Mouse (Mus musculus) ES-E14 (cell line): Measurements from ENCODE around the gene Tmem266. TPM values are rescaled to one million over a fixed set of nuclear protein-coding genes. Genes with fewer than 3 reads are reported as not detected.

Source experiments
- DNase-seq: peaks from one replicate; pipeline ENCODE4 v3.0.0-alpha.2; 2013; ENCODE audit warnings: low read depth, low spot score
- H3K27ac ChIP-seq: 2 replicates; pipeline ENCODE4 v1.5.1; 2012; ENCODE audit warnings: low read depth, mild to moderate bottlenecking, low read length, moderate library complexity, mixed read lengths; ENCODE audit not compliant: poor library complexity, insufficient read depth, severe bottlenecking
- H3K36me3 ChIP-seq: 2 replicates; pipeline ENCODE4 v1.6.1; 2012; ENCODE audit warnings: mild to moderate bottlenecking, low read length, moderate library complexity, mixed read lengths; ENCODE audit not compliant: control insufficient read depth, poor library complexity, insufficient read depth, severe bottlenecking
- H3K4me1 ChIP-seq, 2 experiments: fragments of 150-350 bp in 1 of 2; sonication (generic) in 1 of 2; 2 replicates each; pipeline ENCODE4 v1.6.1; 2012; ENCODE audit warnings: low read length in 2 of 2, mild to moderate bottlenecking in 1 of 2, mixed read lengths in 1 of 2; ENCODE audit not compliant: control insufficient read depth in 2 of 2, insufficient read depth in 2 of 2, poor library complexity in 1 of 2
- H3K4me3 ChIP-seq, 2 experiments: fragments of 150-350 bp in 1 of 2; sonication (generic) in 1 of 2; 2 replicates each; pipeline ENCODE4 v1.5.1; 2012; ENCODE audit warnings: low read length in 2 of 2, low read depth in 1 of 2, mild to moderate bottlenecking in 1 of 2, mixed read lengths in 1 of 2; ENCODE audit not compliant: insufficient read depth in 1 of 2, poor library complexity in 1 of 2, severe bottlenecking in 1 of 2
- H3K9ac ChIP-seq: 2 replicates; pipeline ENCODE4 v1.6.1; 2012; ENCODE audit warnings: low read depth, mild to moderate bottlenecking, low read length, mixed read lengths; ENCODE audit not compliant: poor library complexity, insufficient read depth, severe bottlenecking
- H3K9me3 ChIP-seq: fragments of 150-350 bp; sonication (generic); 2 replicates; pipeline ENCODE4 v1.6.1; 2012; ENCODE audit warnings: low read depth, mild to moderate bottlenecking, low read length; ENCODE audit not compliant: control insufficient read depth, insufficient read depth
- CHD2 ChIP-seq: IDR thresholded peaks from 2 replicates; pipeline ENCODE4 v1.6.1; 2014; ENCODE audit warnings: mild to moderate bottlenecking, low read depth, low read length, inconsistent platforms
- HCFC1 ChIP-seq: IDR thresholded peaks from 2 replicates; pipeline ENCODE4 v1.6.1; 2012; ENCODE audit warnings: low read length, inconsistent platforms, borderline replicate concordance; ENCODE audit not compliant: insufficient read depth
- MAFK ChIP-seq: IDR thresholded peaks from 2 replicates; pipeline ENCODE4 v1.6.1; 2014; ENCODE audit warnings: mild to moderate bottlenecking, low read depth, low read length, inconsistent platforms; ENCODE audit not compliant: insufficient read depth
- ZC3H11A ChIP-seq: IDR thresholded peaks from 2 replicates; pipeline ENCODE4 v1.6.1; 2012; ENCODE audit warnings: low read depth, mild to moderate bottlenecking, inconsistent platforms, low read length, borderline replicate concordance
- ZNF384 ChIP-seq: IDR thresholded peaks from 2 replicates; pipeline ENCODE4 v1.6.1; 2012; ENCODE audit warnings: low read depth, low read length, inconsistent platforms
- in situ Hi-C, 2 experiments: fragments of 600-800 bp; cut with MboI; formaldehyde crosslinking; loops; one replicate each; pipeline ENCODE4 v1.15.1; 2025; ENCODE audit warnings: low sequenced_read_pairs in 2 of 2, inconsistent platforms in 1 of 2; ENCODE audit not compliant: unreplicated experiment in 2 of 2
- total RNA-seq: library from RNA; depleted of rRNA; stranded (reverse); fragments of 300-350 nt; gene quantifications from 2 replicates; pipeline ENCODE4 v1.2.3, GENCODE M21; 2012

Tmem266 gene
- total RNA-seq, 1 experiment: 0.85 TPM

GRCm38 (mm10) chr9:55360372-55360771 lies 33.7 kb downstream of the Tmem266 start:
- no peak overlapping the region for H3K9ac ChIP-seq
- TF ChIP-seq ZC3H11A (no peak), ZNF384 (no peak), MAFK (no peak), CHD2 (no peak), HCFC1 (no peak)
- no peaks in the 10 kb centered on the region for H3K4me1 ChIP-seq

GRCm38 (mm10) chr9:55360861-55361260 lies 34.1 kb downstream of the Tmem266 start:
- Histone ChIP-seq H3K4me3 (no peak overlapping the region), H3K9ac (no peak overlapping the region), H3K27ac (no peak overlapping the region), H3K9me3 (no peaks in the 10 kb centered on the region), H3K36me3 (no peaks in the 10 kb centered on the region), H3K4me1 (no peaks in the 10 kb centered on the region)
- no peak for TF ChIP-seq HCFC1
- TF ChIP-seq ZC3H11A: no peak
- TF ChIP-seq ZNF384: no peak
- TF ChIP-seq CHD2: no peak
- TF ChIP-seq MAFK: no peak
- no peak for DNase-seq
- in situ Hi-C loops: no loop called here

More at GRCm38 (mm10) chr9:55360372-55360771, 33.7 kb downstream of the Tmem266 start:
- H3K27ac ChIP-seq: no peak overlapping the region
- DNase-seq: no peak
- H3K9me3 ChIP-seq: no peaks in the 10 kb centered on the region
- H3K36me3 ChIP-seq: no peaks in the 10 kb centered on the region
- in situ Hi-C loops: no loop called here
- no peak overlapping the region for H3K4me3 ChIP-seq

- no peak for TF ChIP-seq MAFK
- Histone ChIP-seq H3K4me3 (no peak overlapping the region), H3K9ac (no peak overlapping the region), H3K9me3 (no peaks in the 10 kb centered on the region), H3K27ac (no peak overlapping the region), H3K36me3 (no peaks in the 10 kb centered on the region), H3K4me1 (no peaks in the 10 kb centered on the region)
- in situ Hi-C loops: no loop called here
- DNase-seq: no peak
These were observed 35.3 kb downstream of the Tmem266 start for GRCm38 (mm10) chr9:55361969-55362368.

- Histone ChIP-seq H3K9me3 (no peaks in the 10 kb centered on the region), H3K27ac (no peak overlapping the region), H3K4me3 (no peak overlapping the region), H3K36me3 (no peaks in the 10 kb centered on the region), H3K4me1 (no peaks in the 10 kb centered on the region), H3K9ac (no peak overlapping the region)
- in situ Hi-C loops: no loop called here
- DNase-seq: no peak
- no peak for TF ChIP-seq MAFK
- TF ChIP-seq CHD2: no peak
- TF ChIP-seq ZNF384: no peak
- TF ChIP-seq HCFC1: no peak
- TF ChIP-seq ZC3H11A: no peak
These were observed 37.0 kb downstream of the Tmem266 start for GRCm38 (mm10) chr9:55363707-55364106.

- no peak overlapping the region for H3K4me3 ChIP-seq
- no peaks in the 10 kb centered on the region for H3K4me1 ChIP-seq
- TF ChIP-seq CHD2 (no peak), HCFC1 (no peak), MAFK (no peak), ZC3H11A (no peak), ZNF384 (no peak)
- in situ Hi-C loops: no loop called here
- H3K36me3 ChIP-seq: no peaks in the 10 kb centered on the region
- DNase-seq: no peak
- H3K27ac ChIP-seq: no peak overlapping the region
- no peak overlapping the region for H3K9ac ChIP-seq
- H3K9me3 ChIP-seq: no peaks in the 10 kb centered on the region
These were observed 41.3 kb downstream of the Tmem266 start for GRCm38 (mm10) chr9:55368011-55368410.
